Mouse (Mus musculus) cerebral cortex, adult 2 months (tissue): ENCODE results near the gene Cped1.

Experiments used
- WGBS: fragments of 180-500 bp; shearing (Covaris S2); methylation state at CpG from one replicate; pipeline ENCODE4 v1.1.7; 2018; 5-methylcytosine and 5-hydroxymethylcytosine counted together

The Cped1 gene

GRCm38 (mm10) chr6:22293922-22294321 is 308.2 kb downstream of the Cped1 start:
- WGBS, result 46% methylated on average over 3 of the region's 3 CpGs

- WGBS, result 91% methylated on average over 6 of the region's 6 CpGs
Observed at GRCm38 (mm10) chr6:22297028-22297427, 311.3 kb downstream of the Cped1 start.

- WGBS, result 76% methylated on average over 14 of the region's 14 CpGs
Observed at GRCm38 (mm10) chr6:22298059-22298458, 312.3 kb downstream of the Cped1 start.
